Mouse (Mus musculus) CD4-positive, CD25-positive, alpha-beta regulatory T cell, adult 4 months (primary cell): ENCODE measurements around the gene Immp2l. TPM values are rescaled to one million over a fixed set of nuclear protein-coding genes. Genes with fewer than 3 reads are reported as not detected.
"Not testable (repeated sequence)": the region's sequence is repeated elsewhere in the genome, so short reads cannot be mapped to it uniquely, and the experiment has no call there.

ENCODE experiments used
- ATAC-seq: one replicate; pipeline ENCODE4 v1.8.0; 2017
- polyA plus RNA-seq, 2 experiments: library from polyadenylated mRNA; unstranded; fragments of 100-300 nt; shearing (Covaris generic); gene quantifications; one replicate each; pipeline ENCODE4 v1.2.1; 2017

Gene Immp2l
- 10 to 100 TPM; 22.5 to 38.8 TPM for polyA plus RNA-seq

DNA sequence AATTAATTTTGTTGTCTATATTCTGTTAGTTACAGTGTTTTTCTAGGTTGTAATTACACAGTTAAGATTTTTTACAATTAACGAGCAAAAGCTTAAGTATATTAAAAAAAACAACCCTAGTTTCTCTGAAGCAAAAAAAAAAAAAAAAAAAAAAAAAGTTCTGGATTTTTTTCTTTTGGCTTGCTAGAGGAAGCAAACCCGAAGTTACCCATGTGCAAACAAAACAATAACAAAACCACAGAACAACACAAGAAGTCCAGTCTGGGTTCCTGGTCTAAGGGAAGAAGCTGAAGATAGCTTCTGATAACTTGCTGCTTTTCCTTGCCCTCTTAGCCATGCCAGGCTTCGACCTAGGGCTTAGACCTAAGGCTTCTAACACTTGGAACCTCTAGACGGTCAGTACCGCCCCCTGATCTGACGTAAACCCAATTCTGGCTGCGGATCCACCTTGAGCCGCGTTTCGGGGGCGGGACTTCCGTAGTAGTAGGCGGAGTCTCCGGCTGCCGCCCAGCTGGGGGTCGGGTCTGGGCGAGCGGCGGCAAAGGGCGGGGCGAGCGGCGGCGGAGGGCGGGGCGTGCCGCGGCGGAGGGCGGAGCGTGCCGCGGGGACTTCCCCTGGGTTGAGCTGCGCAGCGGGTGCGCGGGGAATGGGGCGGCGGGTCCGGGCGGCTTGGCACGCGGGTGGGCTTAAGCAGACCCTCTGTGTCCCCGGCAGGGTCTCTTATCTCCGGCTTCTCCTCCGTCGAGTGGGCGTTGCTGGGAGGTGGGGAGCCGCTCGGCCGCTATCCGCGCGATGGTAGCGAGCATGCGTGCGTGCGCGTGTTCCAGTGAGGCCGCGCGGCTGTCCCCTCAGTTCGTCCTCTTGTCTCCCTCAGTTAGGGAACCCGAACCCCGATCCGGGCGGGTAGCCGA, at the start of gene Immp2l:
Immp2l (plus strand) TSS at position 580 of the 911 bp plus-strand sequence.
- ATAC-seq, result peak; percentile 93

DNA sequence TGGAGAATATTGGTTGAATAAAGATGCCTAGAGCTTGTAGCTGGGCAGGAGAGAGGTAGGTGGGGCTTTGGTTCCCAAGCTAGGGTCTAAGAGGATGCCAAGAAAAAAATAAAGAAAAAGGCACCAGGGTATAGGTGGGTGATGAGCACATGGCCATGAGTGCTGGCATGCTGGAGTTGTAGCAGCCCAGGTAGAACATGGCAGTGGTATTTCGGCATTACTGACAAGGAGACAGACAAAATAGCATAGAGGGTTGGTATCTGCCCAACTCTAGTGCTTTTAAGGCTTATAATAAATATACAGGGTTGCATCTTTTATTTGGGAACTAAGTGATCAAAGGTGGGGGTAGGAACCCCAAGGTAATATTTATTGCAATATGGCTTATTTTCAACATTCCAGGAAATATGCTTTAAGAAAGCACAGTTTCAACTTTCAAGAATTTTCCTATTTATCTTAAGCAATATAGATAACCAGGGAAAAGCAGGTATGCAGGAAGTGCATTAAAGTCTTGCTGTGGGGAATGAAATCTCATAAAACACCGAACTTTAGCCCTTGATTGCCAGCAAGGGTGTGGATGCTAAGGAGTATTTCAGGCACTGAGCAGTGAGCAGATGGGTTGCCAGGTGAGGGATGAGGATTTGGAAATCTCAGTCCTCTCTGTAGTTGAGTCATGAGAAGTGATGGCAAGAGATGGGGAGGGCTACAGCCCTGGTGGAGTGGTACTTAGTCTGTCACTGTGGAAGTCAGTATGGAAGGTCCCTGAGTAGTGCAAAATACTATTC, 45.0 kb upstream of the Immp2l start:
- ATAC-seq, result no peak

DNA sequence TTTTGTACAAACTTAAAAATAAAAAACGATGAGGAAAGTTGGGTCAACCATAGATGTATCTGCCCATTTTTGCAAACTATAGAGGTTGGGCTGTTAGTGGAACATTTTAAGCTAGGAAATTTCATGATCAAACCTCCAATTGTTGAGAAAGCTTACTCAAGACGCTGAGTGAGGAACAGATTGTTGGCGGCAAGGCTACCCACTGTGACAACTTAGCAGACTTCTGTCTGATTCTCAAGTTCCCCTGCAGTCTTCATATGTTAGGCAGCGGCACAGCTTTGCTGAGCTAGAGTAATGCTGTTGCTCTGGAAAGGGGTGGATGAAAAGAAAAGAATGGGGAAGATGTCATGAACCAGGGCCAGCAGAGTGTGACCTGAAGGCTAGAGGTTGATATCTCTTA, 44.2 kb upstream of the Immp2l start:
- ATAC-seq, result no peak

- ATAC-seq, result no peak
Measured at GRCm38 (mm10) chr12:40980160-40980559, 43.7 kb upstream of the Immp2l start.

GRCm38 (mm10) chr12:40983021-40983420, 40.9 kb upstream of the Immp2l start:
- no peak for ATAC-seq

GRCm38 (mm10) chr12:40984735-40985134, 39.2 kb upstream of the Immp2l start:
- no peak for ATAC-seq

GRCm38 (mm10) chr12:40985791-40986190, 38.1 kb upstream of the Immp2l start:
- ATAC-seq, result no peak

GRCm38 (mm10) chr12:40988311-40989065, 35.4 kb upstream of the Immp2l start:
- no peak for ATAC-seq

- ATAC-seq, result no peak
Measured at GRCm38 (mm10) chr12:40991647-40992046, 32.2 kb upstream of the Immp2l start.

DNA sequence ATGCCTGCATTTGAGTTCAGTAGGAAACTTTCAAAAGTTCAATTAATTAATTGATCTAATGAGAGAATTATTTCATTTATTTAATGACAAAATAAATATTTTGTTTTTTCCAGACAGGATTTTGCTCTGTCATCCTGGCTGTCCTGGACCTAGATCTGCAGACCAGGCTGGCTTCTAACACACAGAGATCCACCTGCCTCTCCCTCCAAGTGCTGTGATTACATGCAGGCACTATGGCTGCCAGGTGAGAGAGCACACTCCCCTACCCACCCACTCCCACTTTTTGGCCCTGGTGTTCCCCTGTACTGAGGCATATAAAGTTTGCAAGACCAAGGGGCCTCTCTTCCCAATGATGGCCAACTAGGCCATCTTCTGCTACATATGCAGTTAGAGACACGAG, 31.7 kb upstream of the Immp2l start:
- not testable (repeated sequence) for ATAC-seq

DNA sequence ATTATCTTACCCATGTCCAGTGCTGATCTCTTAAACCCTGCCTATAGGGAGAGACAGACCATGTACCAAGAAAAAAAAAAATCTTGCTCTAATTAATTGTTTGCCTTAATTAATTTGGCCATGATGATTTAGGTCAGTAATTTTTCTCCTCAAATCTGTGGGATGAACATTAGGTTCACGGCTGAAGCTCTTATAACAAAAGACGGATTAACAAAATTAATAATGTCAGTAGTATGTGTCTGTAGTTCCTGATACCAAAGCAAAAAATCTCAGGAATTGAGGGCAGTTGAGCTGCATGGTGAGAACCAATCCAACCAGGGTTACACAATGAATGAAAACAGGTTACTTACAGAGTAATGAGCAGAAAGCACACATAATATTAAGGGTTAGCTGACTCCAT, 29.0 kb upstream of the Immp2l start:
- no peak for ATAC-seq

GRCm38 (mm10) chr12:40995618-40996370, 28.1 kb upstream of the Immp2l start:
- no peak for ATAC-seq

GRCm38 (mm10) chr12:41022516-41022915, 1.4 kb upstream of the Immp2l start:
- ATAC-seq, result no peak

- ATAC-seq, result no peak
Measured at GRCm38 (mm10) chr12:41024512-41024911, 622 bp downstream of the Immp2l start.

GRCm38 (mm10) chr12:41027485-41027884, 3.6 kb downstream of the Immp2l start:
- no peak for ATAC-seq

DNA sequence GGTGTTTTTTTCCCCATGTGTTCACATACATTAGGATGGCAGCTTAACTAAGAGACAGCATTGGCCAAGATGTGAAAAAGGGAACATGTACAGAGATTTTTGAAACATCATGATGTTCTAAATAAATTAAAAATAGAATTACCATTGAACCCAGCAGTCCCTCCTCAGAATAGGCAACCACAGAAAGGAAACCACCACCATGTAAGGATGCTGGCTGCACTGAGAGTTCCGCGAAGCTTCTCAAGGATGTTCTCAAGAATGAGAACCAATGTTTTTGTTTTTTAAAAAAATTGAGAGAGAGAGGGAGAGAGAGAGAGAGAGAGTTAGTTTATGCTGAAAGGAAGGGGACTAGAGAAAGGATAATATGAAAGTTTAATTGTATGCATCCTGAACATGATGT, 7.2 kb downstream of the Immp2l start:
- peak; percentile 82 for ATAC-seq

DNA sequence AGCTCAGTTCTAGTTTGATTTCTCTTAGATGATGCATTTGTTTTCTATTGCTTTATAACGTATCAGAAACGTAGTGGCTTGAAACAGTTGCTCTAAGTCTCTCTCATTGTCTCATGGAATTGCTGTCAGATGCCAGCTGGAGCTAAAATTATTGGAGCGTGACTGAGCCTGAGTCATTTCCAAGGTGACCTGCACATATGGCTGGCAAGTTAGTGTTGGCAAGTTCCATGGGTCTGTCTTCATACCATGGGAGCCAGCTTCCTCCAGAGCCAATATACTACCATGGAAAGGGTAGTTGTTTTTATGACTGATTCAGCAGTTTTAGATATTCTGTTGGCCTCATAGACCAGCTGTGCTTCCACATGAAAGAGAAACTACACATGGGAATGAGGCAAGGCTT, 9.3 kb downstream of the Immp2l start:
- ATAC-seq, result no peak

DNA sequence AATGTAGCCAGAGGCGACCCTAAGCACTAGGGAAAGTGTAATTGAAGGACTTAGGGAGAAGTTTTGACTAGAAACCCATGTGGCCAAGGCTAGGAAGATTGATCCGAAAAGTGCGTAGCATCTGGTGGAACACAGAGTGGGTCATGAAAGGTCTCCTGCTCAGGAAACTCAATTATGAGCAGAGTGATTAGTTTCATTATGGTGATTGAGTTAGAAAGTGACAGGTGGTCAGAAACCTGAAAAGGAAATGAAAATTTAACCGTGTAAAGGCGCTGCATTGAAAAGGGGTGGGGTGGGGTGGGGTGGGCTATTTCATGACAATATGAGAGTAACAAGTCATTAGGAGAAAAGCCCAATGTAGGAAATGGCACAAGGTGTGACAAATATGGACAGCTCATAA, 15.9 kb downstream of the Immp2l start:
- no peak for ATAC-seq

GRCm38 (mm10) chr12:41041737-41042136, 17.8 kb downstream of the Immp2l start:
- ATAC-seq, result no peak

- ATAC-seq, result peak; percentile 70
Measured at GRCm38 (mm10) chr12:41044493-41045132, 20.7 kb downstream of the Immp2l start.

DNA sequence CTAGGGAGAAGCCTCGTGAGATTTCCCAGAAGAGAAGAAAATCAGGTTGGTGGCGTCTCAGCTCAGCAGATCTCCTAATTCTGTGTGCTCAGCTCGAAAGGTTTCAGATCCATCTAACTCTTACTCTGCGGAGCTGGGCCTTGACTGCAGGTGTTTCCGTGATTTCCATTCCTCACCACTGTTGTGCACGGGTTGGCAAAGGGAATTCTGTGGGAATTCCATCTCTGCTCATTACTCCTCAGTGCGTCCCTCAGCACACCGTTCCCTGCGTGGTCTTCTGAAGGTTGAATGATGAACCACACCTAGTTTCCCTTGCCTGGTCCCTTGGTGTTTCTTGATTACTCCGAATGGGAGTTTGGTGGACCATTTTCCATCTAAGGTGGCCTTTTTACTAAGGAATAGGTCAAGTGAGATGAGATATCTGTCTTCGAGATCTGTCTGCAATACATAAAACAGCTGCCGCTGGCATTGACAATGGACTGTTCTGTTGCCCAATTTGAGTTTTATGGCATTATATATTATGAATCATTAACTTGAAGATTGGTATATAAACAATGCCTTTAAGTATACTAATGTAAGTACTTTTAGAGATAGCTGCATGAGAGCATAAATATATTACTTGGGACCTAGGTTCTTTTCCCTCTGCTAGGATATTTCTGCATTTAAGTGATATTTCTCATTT, 23.3 kb downstream of the Immp2l start:
- no peak for ATAC-seq
